Mouse (Mus musculus): ENCODE measurements around the gene Mdga2.

The Mdga2 gene

GRCm38 (mm10) chr12:67045099-67045750 lies 177.1 kb downstream of the Mdga2 start:
- no peak for DNase-seq

- no peak for DNase-seq
Measured at GRCm38 (mm10) chr12:67041865-67042264, 180.5 kb downstream of the Mdga2 start.

GRCm38 (mm10) chr12:67035509-67036261 lies 186.7 kb downstream of the Mdga2 start:
- DNase-seq: no peak

DNA sequence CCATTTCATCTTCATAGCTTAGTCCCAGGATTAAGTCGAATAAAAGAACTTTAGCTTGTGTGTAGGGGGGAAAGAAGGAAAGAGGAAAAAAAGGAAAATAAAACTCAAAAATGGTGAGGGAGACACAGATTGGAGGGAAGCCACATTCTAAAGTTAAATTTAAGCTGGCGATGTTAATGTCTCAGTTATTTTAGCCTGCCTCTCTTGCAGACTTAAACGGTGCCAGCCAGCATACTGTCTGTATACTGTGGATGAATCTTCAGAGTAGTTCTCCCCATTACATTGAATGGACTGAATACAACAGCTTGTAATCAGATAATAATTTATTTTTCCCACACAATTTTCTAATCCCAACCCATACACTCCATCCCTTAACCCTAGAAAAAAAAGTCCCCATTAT lies 205.2 kb downstream of the Mdga2 start:
- DNase-seq: no peak

- peak in 1 of 2 experiments; percentile 2 for DNase-seq
Measured at GRCm38 (mm10) chr12:67011368-67011767, 211.0 kb downstream of the Mdga2 start.

DNA sequence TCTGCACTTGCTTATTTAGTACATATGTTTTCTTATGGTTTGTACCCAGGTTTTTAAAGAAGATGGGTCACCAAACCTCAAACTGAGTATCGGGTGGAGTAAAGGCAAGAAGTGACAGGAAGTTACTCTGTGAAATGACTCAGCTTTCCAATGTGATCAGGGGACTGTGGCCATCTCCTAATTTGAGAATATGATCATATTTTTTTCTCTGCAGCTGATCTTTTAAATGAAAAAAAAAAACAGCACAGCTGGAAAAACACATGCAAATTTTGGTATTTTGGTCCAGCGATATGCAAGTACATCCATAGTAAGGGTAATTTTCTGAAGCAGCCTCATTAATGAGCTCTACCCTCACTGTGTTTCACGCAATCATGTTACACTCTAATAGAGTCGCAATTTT lies 212.0 kb downstream of the Mdga2 start:
- DNase-seq: no peak

GRCm38 (mm10) chr12:67009191-67009590 lies 213.2 kb downstream of the Mdga2 start:
- no peak for DNase-seq

DNA sequence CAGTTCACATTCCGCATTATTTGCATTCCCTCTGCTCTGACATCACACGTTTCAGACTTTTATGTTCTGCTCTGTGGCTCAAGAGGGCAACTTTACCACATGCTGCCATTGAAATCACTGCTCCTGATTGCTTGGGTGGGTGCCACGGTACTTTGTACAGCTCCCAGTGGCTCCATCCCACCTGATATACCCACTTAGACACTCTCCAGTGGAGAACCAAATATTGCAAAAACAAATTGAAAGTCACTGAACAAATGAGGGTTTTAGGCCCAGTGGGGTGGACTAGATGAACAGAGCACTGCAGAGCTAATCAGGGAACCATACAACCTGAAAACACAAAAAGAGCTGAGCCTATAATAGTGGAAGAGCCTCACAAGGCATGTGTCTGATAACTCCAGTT lies 268.2 kb downstream of the Mdga2 start:
- no peak for DNase-seq

DNA sequence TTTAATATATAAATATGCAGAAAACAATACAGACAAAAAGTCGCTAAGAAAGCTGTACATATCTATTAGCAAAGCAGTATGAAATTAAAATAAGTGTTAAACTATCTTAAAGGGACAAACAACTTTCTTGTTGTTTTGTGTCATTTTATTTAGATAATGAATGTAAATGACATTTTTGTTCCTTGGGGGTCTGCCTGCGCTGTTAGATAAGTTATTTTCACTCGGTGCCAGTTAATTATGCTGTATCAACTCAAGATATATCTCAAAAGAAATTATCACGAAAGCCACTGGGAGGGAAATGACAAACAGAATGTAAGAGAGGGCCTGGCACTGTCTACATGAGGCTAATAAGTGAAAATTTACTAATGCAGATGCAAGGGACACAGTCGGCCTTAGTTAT lies 306.6 kb downstream of the Mdga2 start:
- DNase-seq: no peak

- peak in 1 of 2 experiments; percentile 12 for DNase-seq
Measured at GRCm38 (mm10) chr12:66899366-66899765, 323.0 kb downstream of the Mdga2 start.

DNA sequence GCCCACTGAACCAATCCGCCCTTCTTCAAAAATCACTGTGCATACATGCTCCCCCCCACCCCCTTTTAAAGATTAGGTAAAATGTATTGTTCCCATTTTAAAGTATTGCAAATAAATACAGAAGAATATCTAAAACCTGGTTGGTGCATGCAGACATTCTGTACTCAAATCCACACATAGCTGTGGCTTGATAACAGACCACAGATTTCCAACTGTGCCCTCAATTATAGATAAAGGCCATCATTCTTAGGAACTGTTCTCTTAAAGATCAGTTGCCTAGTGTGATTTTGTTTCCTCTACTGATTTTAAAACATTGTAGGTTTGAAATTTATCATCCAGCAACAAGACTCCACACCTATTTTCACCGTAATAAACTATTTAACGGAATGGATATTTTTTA lies 325.6 kb downstream of the Mdga2 start:
- DNase-seq: no peak

- DNase-seq: no peak
Measured at GRCm38 (mm10) chr12:66890296-66890695, 332.1 kb downstream of the Mdga2 start.

DNA sequence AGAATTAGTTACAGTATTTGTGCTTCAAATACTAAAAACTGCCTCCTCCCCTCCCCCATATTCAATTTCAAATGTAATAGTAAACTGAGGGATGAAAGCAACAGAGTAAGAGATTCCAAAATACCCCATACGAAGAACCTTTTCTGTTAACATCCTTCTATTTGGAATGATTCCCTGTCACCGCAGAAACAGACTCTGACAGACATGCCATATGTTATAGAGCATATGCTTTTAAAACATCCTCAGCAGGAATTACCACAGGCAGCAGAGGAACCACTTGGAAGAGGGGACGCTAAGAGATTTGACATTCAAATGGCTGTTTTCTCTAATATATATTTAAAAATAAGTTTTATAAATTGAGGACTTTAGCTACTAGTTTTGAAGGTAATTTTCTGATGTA lies 333.1 kb downstream of the Mdga2 start:
- no peak for DNase-seq

DNA sequence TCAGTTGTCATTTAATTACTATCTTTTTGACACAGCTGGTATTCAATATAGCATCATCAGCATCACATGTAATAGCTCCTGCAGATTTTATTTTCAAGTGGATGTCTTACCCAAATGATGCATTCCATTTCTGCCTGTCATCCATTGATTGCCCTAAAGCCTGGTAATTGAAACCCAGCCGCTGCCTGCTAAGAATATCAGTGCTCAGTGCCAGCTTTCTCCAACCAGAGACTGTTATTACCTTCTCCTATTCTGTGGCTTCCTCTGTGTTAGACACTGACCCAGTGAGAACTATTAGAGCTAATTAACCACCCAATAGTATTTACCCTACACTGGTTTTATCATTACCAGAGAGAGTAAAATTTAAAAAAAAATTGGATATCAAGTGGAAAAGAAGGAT lies 333.7 kb downstream of the Mdga2 start:
- DNase-seq: no peak

GRCm38 (mm10) chr12:66866199-66866598 lies 356.1 kb downstream of the Mdga2 start:
- DNase-seq: peak in 1 of 2 experiments; percentile 3

DNA sequence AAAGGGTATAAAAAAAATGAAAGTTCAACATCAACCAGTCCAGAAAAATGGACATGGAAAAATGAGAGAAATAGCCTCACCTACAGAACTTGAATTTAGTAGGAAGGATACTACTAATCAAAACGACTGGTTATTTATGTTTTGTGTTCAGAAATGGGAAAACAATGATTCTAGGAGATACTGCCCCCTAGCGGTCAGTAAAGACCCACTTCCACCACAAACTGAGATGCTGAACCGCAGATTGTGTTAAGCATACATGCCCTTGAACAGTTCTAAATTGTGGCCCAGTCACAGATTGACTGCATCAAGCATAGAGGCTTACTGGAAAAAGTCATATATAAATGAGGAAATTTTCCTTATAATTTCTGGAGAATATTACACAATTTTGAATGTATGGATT lies 369.2 kb downstream of the Mdga2 start:
- DNase-seq: peak in 1 of 2 experiments; percentile 6

- no peak for DNase-seq
Measured at GRCm38 (mm10) chr12:66840336-66840735, 382.0 kb downstream of the Mdga2 start.

DNA sequence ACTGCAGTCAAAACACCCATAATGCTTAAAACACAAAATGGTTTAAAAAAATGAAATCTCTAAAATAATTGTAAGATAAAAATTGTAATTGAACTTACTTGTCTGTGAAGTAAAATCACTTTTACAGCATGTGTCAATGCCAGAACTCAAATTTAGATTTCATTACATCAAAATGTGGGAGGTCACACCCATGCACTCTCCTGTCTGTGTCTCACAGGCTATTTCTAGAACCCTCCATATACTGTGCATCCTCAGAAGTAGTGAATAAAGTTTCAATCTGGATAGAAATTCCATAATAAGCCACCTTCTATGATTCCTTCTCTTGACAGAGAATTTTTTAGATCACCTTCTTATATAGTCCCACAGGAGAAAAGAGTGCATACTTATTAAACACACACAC lies 466.7 kb downstream of the Mdga2 start:
- no peak for DNase-seq

- DNase-seq: no peak
Measured at GRCm38 (mm10) chr12:66734536-66734935, 487.8 kb downstream of the Mdga2 start.

- DNase-seq: no peak
Measured at GRCm38 (mm10) chr12:66724474-66724873, 497.9 kb downstream of the Mdga2 start.

DNA sequence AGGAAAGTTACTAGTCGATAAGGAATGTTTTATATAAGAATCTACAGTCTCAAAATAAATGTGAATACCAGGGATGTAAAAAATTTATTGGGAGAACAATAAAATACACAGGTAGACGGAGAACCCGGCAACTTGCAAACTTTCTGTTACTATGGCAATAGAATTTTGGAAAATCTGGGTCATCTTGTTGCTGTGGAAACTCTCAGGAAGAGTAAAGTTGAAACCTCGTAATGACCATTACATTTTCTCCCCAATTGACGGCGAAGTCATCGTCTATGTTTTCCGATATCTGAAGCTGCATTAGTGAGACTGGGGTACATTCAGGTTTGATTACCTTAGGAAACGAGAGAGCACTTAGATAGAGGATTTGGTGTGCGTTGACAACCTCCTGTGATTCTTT lies 514.0 kb downstream of the Mdga2 start:
- no peak for DNase-seq

DNA sequence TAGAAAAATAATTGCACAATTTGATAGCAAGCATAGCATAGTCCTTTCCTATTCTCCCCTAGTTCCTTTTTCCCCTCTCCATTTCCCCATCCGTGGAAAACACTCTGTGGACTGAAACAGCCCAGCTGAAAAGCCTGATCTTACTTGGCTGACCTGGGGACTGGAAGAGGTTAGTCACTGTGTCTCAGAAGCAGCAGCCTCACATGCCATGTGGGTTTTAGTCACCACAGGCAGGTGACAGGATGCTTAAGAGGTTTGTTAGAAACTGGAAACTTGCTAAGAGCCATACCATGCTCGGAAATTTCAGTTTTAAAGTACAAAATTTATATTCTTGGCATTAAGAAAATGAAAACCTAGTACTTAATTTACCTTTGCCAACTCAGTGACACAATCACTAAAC lies 514.9 kb downstream of the Mdga2 start:
- no peak for DNase-seq

- no peak for DNase-seq
Measured at GRCm38 (mm10) chr12:66705015-66705414, 517.3 kb downstream of the Mdga2 start.

DNA sequence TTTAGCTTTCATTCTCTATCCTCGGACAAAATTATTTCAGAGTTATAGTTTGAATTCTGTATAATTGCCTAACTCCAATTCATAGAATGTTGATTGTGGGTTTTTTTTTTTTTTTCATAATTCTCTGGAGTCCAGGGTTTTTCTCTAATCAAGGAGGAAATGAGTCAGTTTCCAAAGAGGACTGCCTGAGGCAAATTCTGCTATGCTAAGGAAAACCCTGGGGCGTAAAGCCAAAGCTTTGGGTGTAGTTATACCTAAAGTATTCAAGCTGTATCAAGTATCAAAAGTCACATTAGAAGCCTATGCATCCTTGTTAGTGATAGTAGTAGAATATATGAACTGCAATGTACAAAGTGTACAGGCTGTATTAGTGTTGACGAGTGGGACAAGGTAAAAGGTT lies 519.6 kb downstream of the Mdga2 start:
- DNase-seq: no peak

GRCm38 (mm10) chr12:66679558-66679957 lies 542.8 kb downstream of the Mdga2 start:
- DNase-seq: no peak

All from cerebellum, postnatal 36 days (tissue).